Mouse (Mus musculus) heart, embryonic 10.5 days (tissue): ENCODE data around the gene Ucn3. TPM values are rescaled to one million over a fixed set of nuclear protein-coding genes. Genes with fewer than 3 reads are reported as not detected.

Experiments used
- microRNA-seq: library from miRNA; unstranded; fragments of <30 nt; microRNA quantifications from one replicate; pipeline ENCODE4, GENCODE M21; 2017
- polyA plus RNA-seq: library from polyadenylated mRNA; unstranded; fragments of >200 nt; fragmentation: Nextera tagmentation; extraction: Ambion mirVana; gene quantifications from 2 replicates; pipeline ENCODE4 v1.2.1, GENCODE M21; 2016

The Ucn3 gene
- polyA plus RNA-seq, 1 experiment from 2014 or later: not detected

Small RNAs within 50 kb of the gene (microRNA-seq; reads per million reads assigned to microRNA genes)
- gene Gm22460: not detected

Other genes starting within 250 kb of the Ucn3 start
- not detected in 2 replicates for gene Calml3, start 141.0 kb downstream of the Ucn3 start, polyA plus RNA-seq
- gene Calm4, start 107.6 kb downstream of the Ucn3 start, polyA plus RNA-seq: not detected in 2 replicates
- gene Calm5, start 91.2 kb downstream of the Ucn3 start, polyA plus RNA-seq: not detected in 2 replicates
- gene Net1, start 27.1 kb downstream of the Ucn3 start, polyA plus RNA-seq: 53.7 and 72.9 TPM in 2 replicates
- not detected in 2 replicates for gene Tubal3, start 27.1 kb downstream of the Ucn3 start, polyA plus RNA-seq
- gene Akr1c14, start 103.7 kb upstream of the Ucn3 start, polyA plus RNA-seq: 0.92 and 2.0 TPM in 2 replicates
- 0.11 TPM in 1 of 2 replicates, not detected in the other for gene Akr1c18, start 205.3 kb upstream of the Ucn3 start, polyA plus RNA-seq
- gene Akr1c13, start 245.8 kb upstream of the Ucn3 start, polyA plus RNA-seq: 2.5 and 7.0 TPM in 2 replicates